Mouse (Mus musculus) midbrain, embryonic 14.5 days (tissue): ENCODE data around the gene Cldn4. TPM values are rescaled to one million over a fixed set of nuclear protein-coding genes. Genes with fewer than 3 reads are reported as not detected.
A peak's percentile ranks its signal among the peaks of the same experiment; 100 is the strongest.

Source experiments
- ATAC-seq: fragments of 200-750 bp; cut with Nextera tagmentation; 2 replicates; pipeline ENCODE4 v1.8.0; 2017; ENCODE audit warnings: moderate number of reproducible peaks, moderate library complexity; ENCODE audit not compliant: low FRiP score, low TSS enrichment
- DNase-seq: peaks from one replicate; pipeline ENCODE4 v3.0.0-alpha.2; 2015
- H3K27ac ChIP-seq: fragments of 300-500 bp; sonication (generic); replicated peaks from 2 replicates; pipeline ENCODE4 v1.5.1; 2014; ENCODE audit warnings: mild to moderate bottlenecking, low read depth, low read length, moderate library complexity
- H3K27me3 ChIP-seq: fragments of 300-500 bp; sonication (generic); 2 replicates; pipeline ENCODE4 v1.6.1; 2014; ENCODE audit warnings: low read length, control low read depth, mixed read lengths; ENCODE audit not compliant: control insufficient read depth, insufficient read depth
- H3K36me3 ChIP-seq: fragments of 300-500 bp; sonication (generic); 2 replicates; pipeline ENCODE4 v1.6.1; 2014; ENCODE audit warnings: low read length, control low read depth; ENCODE audit not compliant: control insufficient read depth, insufficient read depth
- H3K4me1 ChIP-seq: fragments of 300-500 bp; sonication (generic); 2 replicates; pipeline ENCODE4 v1.6.1; 2014; ENCODE audit warnings: mild to moderate bottlenecking, antibody characterized with exemption, low read length, control low read depth; ENCODE audit not compliant: control insufficient read depth, insufficient read depth
- H3K4me2 ChIP-seq: fragments of 300-500 bp; sonication (generic); 2 replicates; pipeline ENCODE4 v1.6.1; 2014; ENCODE audit warnings: mild to moderate bottlenecking, low read length, moderate library complexity
- H3K4me3 ChIP-seq: fragments of 300-500 bp; sonication (generic); replicated peaks from 2 replicates; pipeline ENCODE4 v1.5.1; 2014; ENCODE audit warnings: low read depth, low read length
- H3K9ac ChIP-seq: fragments of 300-500 bp; sonication (generic); replicated peaks from 2 replicates; pipeline ENCODE4 v1.6.1; 2014; ENCODE audit warnings: mild to moderate bottlenecking, low read length, moderate library complexity
- H3K9me3 ChIP-seq: fragments of 300-500 bp; sonication (generic); 2 replicates; pipeline ENCODE4 v1.6.1; 2016; ENCODE audit warnings: low read length, control low read depth, mixed read lengths; ENCODE audit not compliant: control insufficient read depth
- WGBS: fragments of 180-500 bp; shearing (Covaris S2); extraction: QIAGEN DNeasy Blood & Tissue Kit; methylation state at CpG from one replicate; pipeline ENCODE4 v1.1.7; 2014; 5-methylcytosine and 5-hydroxymethylcytosine counted together
- polyA plus RNA-seq: library from polyadenylated mRNA; unstranded; fragments of >200 nt; fragmentation: Nextera tagmentation; extraction: Ambion mirVana; gene quantifications from 2 replicates; pipeline ENCODE4 v1.2.1, GENCODE M21; 2014

Cldn4 gene
- polyA plus RNA-seq, 1 experiment from 2014 or later, result not detected

DNA sequence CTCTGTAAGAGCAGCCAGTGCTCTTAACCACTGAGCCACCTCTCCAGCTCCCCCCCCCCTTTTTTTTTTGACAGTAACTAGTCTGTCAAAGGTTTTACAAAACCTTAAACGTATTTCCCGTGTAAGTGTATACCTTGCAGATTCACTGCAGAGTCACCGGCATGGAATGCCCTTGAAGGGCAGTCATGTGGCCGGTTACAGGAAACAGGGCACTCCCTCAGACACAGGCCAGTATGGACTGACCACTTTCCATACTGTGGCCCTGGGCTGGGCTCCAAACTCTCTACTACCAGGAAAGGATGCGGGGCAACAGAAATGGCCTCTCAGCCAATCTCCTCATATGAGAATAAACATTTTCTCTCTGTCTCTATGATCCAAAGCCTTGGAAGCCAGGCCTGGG is 8.8 kb upstream of the Cldn4 start:
- H3K4me3 ChIP-seq, result no peak overlapping the region
- H3K4me1 ChIP-seq, result no peaks in the 10 kb centered on the region
- no peak overlapping the region for H3K4me2 ChIP-seq
- no peaks in the 10 kb centered on the region for H3K9me3 ChIP-seq
- no peaks in the 10 kb centered on the region for H3K36me3 ChIP-seq
- no peak for DNase-seq
- H3K27me3 ChIP-seq, result no peaks in the 10 kb centered on the region
- ATAC-seq, result no peak
- H3K27ac ChIP-seq, result no peak overlapping the region
- 87% methylated on average over 5 of the region's 5 CpGs for WGBS
- H3K9ac ChIP-seq, result no peak overlapping the region

- Histone ChIP-seq H3K4me1 (no peaks in the 10 kb centered on the region), H3K27ac (no peak overlapping the region), H3K36me3 (no peaks in the 10 kb centered on the region), H3K9ac (no peak overlapping the region), H3K9me3 (no peaks in the 10 kb centered on the region), H3K4me3 (no peak overlapping the region), H3K27me3 (peaks cover 16% of the 10 kb centered on the region; the same call in 1 of the 2 replicates), H3K4me2 (no peak overlapping the region)
- no peak for DNase-seq
- WGBS, result 55% methylated on average over 19 of the region's 19 CpGs
- no peak for ATAC-seq
Measured at GRCm38 (mm10) chr5:134951053-134951884, 4.5 kb upstream of the Cldn4 start.

- Histone ChIP-seq H3K4me3 (no peak overlapping the region), H3K9ac (no peak overlapping the region), H3K4me1 (no peaks in the 10 kb centered on the region), H3K36me3 (no peaks in the 10 kb centered on the region), H3K9me3 (no peaks in the 10 kb centered on the region), H3K27ac (no peak overlapping the region), H3K27me3 (peaks cover 27% of the 10 kb centered on the region), H3K4me2 (no peak overlapping the region)
- WGBS, result 74% methylated on average over 4 of the region's 4 CpGs
- no peak for ATAC-seq
- DNase-seq, result no peak
Measured at GRCm38 (mm10) chr5:134948085-134948439, 1.3 kb upstream of the Cldn4 start.

GRCm38 (mm10) chr5:134947420-134948084 is 818 bp upstream of the Cldn4 start:
- H3K27ac ChIP-seq, result no peak overlapping the region
- WGBS, result 75% methylated on average over 5 of the region's 5 CpGs
- H3K36me3 ChIP-seq, result no peaks in the 10 kb centered on the region
- no peak overlapping the region for H3K4me2 ChIP-seq
- H3K9me3 ChIP-seq, result no peaks in the 10 kb centered on the region
- no peak overlapping the region for H3K4me3 ChIP-seq
- H3K9ac ChIP-seq, result no peak overlapping the region
- H3K4me1 ChIP-seq, result no peaks in the 10 kb centered on the region
- DNase-seq, result no peak
- peaks cover 27% of the 10 kb centered on the region for H3K27me3 ChIP-seq
- ATAC-seq, result no peak

- Histone ChIP-seq H3K4me2 (peak overlapping the region; percentile 3; the same call in 1 of the 2 replicates), H3K36me3 (no peaks in the 10 kb centered on the region), H3K4me3 (no peak overlapping the region), H3K9me3 (no peaks in the 10 kb centered on the region), H3K9ac (no peak overlapping the region), H3K27ac (no peak overlapping the region), H3K27me3 (peaks cover 27% of the 10 kb centered on the region), H3K4me1 (no peaks in the 10 kb centered on the region)
- 17% methylated on average over 43 of the region's 43 CpGs for WGBS
- ATAC-seq, result no peak
- DNase-seq, result no peak
Measured at GRCm38 (mm10) chr5:134946063-134946856, 474 bp downstream of the Cldn4 start.

DNA sequence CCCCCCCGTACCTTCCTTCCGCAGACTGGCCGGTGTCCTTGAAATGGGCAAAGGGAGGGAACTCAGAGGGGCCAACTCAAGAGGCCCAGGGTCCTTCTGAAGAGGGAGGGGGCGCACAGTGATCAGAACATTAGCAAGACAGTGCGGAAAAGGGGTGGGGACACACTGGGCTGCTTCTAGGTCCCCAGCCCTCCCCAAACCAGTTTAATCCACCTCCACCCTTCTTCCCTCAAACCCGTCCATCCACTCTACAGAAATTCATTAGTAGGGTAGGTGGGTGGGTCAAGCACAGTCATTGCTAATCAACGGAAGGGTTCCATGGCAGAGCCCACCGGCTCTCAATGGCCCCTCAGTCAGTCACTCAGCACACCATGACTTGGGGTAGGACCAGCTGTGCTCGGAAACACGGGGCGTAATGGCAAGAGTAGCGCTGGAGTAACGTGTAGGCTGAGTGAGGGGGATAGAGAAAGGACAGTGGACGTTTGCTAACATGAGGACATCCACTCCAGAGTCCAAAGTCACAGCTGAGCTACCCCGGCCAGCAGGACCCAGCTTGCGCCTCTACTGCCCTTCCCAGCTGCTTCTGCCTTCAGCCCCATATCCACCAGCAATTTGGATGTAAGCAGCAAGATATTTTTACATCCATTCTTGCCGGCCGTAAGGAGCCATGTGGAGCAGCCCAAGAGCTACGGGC is 1.3 kb downstream of the Cldn4 start:
- Histone ChIP-seq H3K4me3 (no peak overlapping the region), H3K9me3 (no peaks in the 10 kb centered on the region), H3K27ac (no peak overlapping the region), H3K9ac (no peak overlapping the region), H3K27me3 (peaks cover 27% of the 10 kb centered on the region), H3K4me2 (no peak overlapping the region), H3K4me1 (no peaks in the 10 kb centered on the region), H3K36me3 (no peaks in the 10 kb centered on the region)
- 49% methylated on average over 19 of the region's 19 CpGs for WGBS
- DNase-seq, result no peak
- ATAC-seq, result no peak

DNA sequence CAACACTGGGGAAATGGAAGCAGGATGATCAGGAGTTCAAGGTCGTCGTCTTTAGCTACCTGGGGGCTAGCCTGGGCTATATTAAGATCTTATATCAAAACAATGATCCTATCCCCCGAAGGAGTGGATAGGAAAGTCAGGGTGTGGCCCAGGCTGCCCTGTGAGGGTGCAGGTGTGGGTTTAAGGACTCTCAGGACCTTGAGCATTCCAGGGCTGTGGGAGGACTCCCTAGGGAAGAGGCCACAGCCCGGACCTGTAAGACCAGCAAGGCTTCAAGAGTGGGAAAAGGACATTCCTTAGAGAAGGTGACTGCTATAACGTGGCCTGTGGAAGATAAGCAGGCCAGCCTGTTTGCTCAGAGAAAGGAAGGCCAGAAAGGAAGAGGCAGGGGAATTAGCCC is 2.6 kb downstream of the Cldn4 start:
- Histone ChIP-seq H3K4me3 (no peak overlapping the region), H3K4me2 (no peak overlapping the region), H3K9ac (no peak overlapping the region), H3K27me3 (peaks cover 27% of the 10 kb centered on the region), H3K36me3 (no peaks in the 10 kb centered on the region), H3K27ac (no peak overlapping the region), H3K9me3 (no peaks in the 10 kb centered on the region), H3K4me1 (no peaks in the 10 kb centered on the region)
- WGBS, result 87% methylated on average over 5 of the region's 5 CpGs
- DNase-seq, result no peak
- no peak for ATAC-seq

DNA sequence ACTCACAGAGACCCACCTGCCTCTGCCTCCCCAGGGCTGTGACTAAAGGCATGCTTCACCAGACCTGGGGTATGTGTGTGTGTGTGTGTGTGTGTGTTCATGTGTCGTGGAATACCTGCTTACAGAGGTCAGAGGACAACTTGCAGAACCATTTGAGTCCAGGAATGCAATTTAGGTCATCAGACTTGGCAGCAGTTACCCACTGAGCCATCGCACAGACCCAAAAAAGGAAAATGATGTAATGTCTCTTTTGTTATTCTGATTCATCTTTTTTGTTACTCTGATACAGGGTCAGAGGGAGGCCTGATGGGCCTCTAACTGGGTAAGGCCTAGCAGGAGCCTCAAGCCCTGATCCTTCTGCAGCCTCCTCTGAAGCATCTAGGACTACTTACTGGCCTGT is 4.0 kb downstream of the Cldn4 start:
- no peak for ATAC-seq
- Histone ChIP-seq H3K4me1 (no peaks in the 10 kb centered on the region), H3K27ac (no peak overlapping the region), H3K36me3 (no peaks in the 10 kb centered on the region), H3K9ac (no peak overlapping the region), H3K4me3 (no peak overlapping the region), H3K4me2 (no peak overlapping the region), H3K9me3 (no peaks in the 10 kb centered on the region), H3K27me3 (peaks cover 26% of the 10 kb centered on the region)
- no peak for DNase-seq
- 76% methylated on average over 2 of the region's 2 CpGs for WGBS
